In genomic region chr8:79362430-79362829, GRCm38 (mm10) we compare ENCODE assay signal across 16 mouse cellular contexts. TPM values are rescaled to one million over a fixed set of nuclear protein-coding genes. Genes with fewer than 3 reads are reported as not detected.
A peak's percentile ranks its signal among the peaks of the same experiment; 100 is the strongest.
DNase-seq lines count a peak whose midpoint lies in the region; ATAC-seq and TF ChIP-seq lines count a peak whose summit lies in the region.
"Had no signal": no experiment of that assay in that cellular context is flagged by ENCODE, and none has a peak within 500 bp of the region (broad histone marks: within the 10 kb centered on the region; RNA-seq: fewer than 3 reads in every experiment).

No protein-coding gene starts in this region.

- 5% methylated on average over 2 of the region's 2 CpGs for whole genome bisulfite sequencing in liver, embryonic 12.5 days (ENCODE audit: insufficient replicate concordance)
- 19% methylated on average over 2 of the region's 2 CpGs for WGBS in intestine, postnatal 0 days
- 87% methylated on average over 2 of the region's 2 CpGs for WGBS in forebrain, embryonic 13.5 days

- no peaks in the 10 kb centered on the region for H3K9me3 ChIP-seq in liver, embryonic 12.5 days (replicated peaks)
- H3K9me3 ChIP-seq in intestine, postnatal 0 days (ENCODE audit: control insufficient read depth) = no peaks in the 10 kb centered on the region
- H3K9me3 ChIP-seq in forebrain, embryonic 13.5 days (replicated peaks) = no peaks in the 10 kb centered on the region

- H3K9ac ChIP-seq in liver, embryonic 12.5 days = no peak overlapping the region
- no peak overlapping the region for H3K9ac ChIP-seq in intestine, postnatal 0 days (ENCODE audit: low read depth, low read length)
- H3K9ac ChIP-seq in forebrain, embryonic 13.5 days = no peak overlapping the region

- ATAC-seq in liver, embryonic 12.5 days = 0 out of 2 replicates have a peak, but pooled peaks have one; percentile 38
- ATAC-seq in intestine, postnatal 0 days = peak; percentile 80
- peak; percentile 63 for ATAC-seq in megakaryocyte-erythroid progenitor cell, adult 5-6 weeks (replicated peaks; ENCODE audit: low FRiP score, low TSS enrichment, poor library complexity, severe bottlenecking)
- no peak for ATAC-seq in forebrain, embryonic 13.5 days
- ATAC-seq: midbrain, embryonic 16.5 days had no signal

- intact Hi-C loops in left cerebral cortex, postnatal 4 days (cut with DNase I) = no loop called here

- no peaks in the 10 kb centered on the region for H3K27me3 ChIP-seq in liver, embryonic 12.5 days (replicated peaks)
- no peaks in the 10 kb centered on the region for H3K27me3 ChIP-seq in intestine, postnatal 0 days (replicated peaks; ENCODE audit: control insufficient read depth, insufficient read depth, low read length)
- H3K27me3 ChIP-seq in forebrain, embryonic 13.5 days = no peaks in the 10 kb centered on the region
- H3K27me3 ChIP-seq: CH12.LX had no signal

- H3K36me3 ChIP-seq in liver, embryonic 12.5 days = no peaks in the 10 kb centered on the region
- H3K36me3 ChIP-seq in intestine, postnatal 0 days (ENCODE audit: control insufficient read depth, insufficient read depth) = peaks cover 15% of the 10 kb centered on the region; the same call in 1 of the 2 replicates
- H3K36me3 ChIP-seq in forebrain, embryonic 13.5 days (ENCODE audit: poor library complexity, severe bottlenecking) = peaks cover 21% of the 10 kb centered on the region

- peaks cover 27% of the 10 kb centered on the region for H3K4me1 ChIP-seq in liver, embryonic 12.5 days
- H3K4me1 ChIP-seq in intestine, postnatal 0 days (replicated peaks; ENCODE audit: control insufficient read depth, insufficient read depth, low read length) = peaks cover 8% of the 10 kb centered on the region; the same call in 1 of the 2 replicates
- H3K4me1 ChIP-seq in forebrain, embryonic 13.5 days = peaks cover 32% of the 10 kb centered on the region

- no peak for DNase-seq in liver
- no peak for DNase-seq in left cerebral cortex, postnatal 4 days
- no peak for DNase-seq in kidney, adult 18-20 months
- DNase-seq: adrenal gland, adult 8-10 months; cerebellum, postnatal 25 days; heart, postnatal 10 days; lung, postnatal 36 days; right cerebral cortex, adult 18-20 months; thymus, postnatal 36 days had no signal

- H3K4me3 ChIP-seq in liver, embryonic 12.5 days = no peak overlapping the region
- H3K4me3 ChIP-seq in intestine, postnatal 0 days (ENCODE audit: low read depth, low read length) = no peak overlapping the region
- no peak overlapping the region for H3K4me3 ChIP-seq in forebrain, embryonic 13.5 days
- H3K4me3 ChIP-seq: erythroblast, embryonic 14.5 days had no signal

- H3K27ac ChIP-seq in liver, embryonic 12.5 days = no peak overlapping the region
- H3K27ac ChIP-seq in intestine, postnatal 0 days (ENCODE audit: low read depth, low read length) = peak overlapping the region; percentile 80
- H3K27ac ChIP-seq in forebrain, embryonic 13.5 days = no peak overlapping the region

- no peak overlapping the region for H3K4me2 ChIP-seq in liver, embryonic 12.5 days
- peak overlapping the region; percentile 24; the same call in 1 of the 2 replicates for H3K4me2 ChIP-seq in intestine, postnatal 0 days (replicated peaks; ENCODE audit: low read depth)
- no peak overlapping the region for H3K4me2 ChIP-seq in forebrain, embryonic 13.5 days

- TF ChIP-seq CTCF in intestine, postnatal 0 days (IDR thresholded peaks at IDR 0.05; ENCODE audit: low read depth) = no peak

RNA-seq across cellular contexts. Expression of gene Smad1, which starts 36.9 kb away (rescaled TPM):
- 9.5 and 9.6 TPM in 2 replicates for polyA plus RNA-seq in liver, embryonic 12.5 days (2016; fragmentation: Nextera tagmentation; extraction: Ambion mirVana)
- polyA plus RNA-seq in intestine, postnatal 0 days (2015; fragmentation: Nextera tagmentation; extraction: Ambion mirVana) = 27.3 and 27.4 TPM in 2 replicates
- total RNA-seq in megakaryocyte-erythroid progenitor cell, adult 5-6 weeks (2014; fragmentation: Nextera tagmentation) = 4.2 and 5.1 TPM in 2 replicates
- total RNA-seq in megakaryocyte-erythroid progenitor cell, adult 5-6 weeks (2017) = 1.8 and 8.9 TPM in 2 replicates
- 10 to 100 TPM; 56.5 to 60.8 TPM for total RNA-seq in left cerebral cortex, postnatal 4 days (2021)
- 49.5 and 50.9 TPM in 2 replicates for polyA plus RNA-seq in forebrain, embryonic 13.5 days (2015; fragmentation: Nextera tagmentation; extraction: Ambion mirVana)
- total RNA-seq: CH12.LX had no signal
